In the genomic region with DNA sequence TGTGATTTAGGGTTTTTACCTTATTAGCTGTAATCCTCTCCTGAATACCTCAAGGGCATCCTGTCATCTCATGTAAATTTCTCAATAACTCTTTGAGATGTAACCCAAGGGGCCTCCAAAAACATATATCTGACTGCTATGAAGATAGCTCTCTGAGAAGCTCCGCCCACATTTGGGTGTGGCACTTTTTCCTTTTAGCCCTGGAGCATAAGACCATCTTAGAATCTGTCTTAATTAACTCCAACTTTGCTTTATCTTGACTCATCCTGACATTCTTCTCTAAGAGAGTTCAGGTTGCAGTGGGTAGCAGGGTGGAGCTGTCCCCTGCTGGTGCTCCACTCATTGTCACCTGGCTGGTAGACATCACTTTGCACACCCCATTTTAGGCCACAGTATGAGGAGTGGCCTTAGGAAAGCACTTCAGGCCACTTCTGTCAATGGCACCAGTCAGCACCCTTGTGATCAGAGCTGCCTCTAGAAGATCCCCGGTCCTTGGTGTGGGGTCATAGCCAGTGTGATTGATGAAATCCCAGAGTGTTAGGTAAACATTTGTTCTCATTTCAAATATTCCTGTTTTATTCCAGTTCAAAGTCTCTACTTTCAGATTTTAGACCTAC, we compare ENCODE assay signal across 19 mouse cellular contexts. TPM values are rescaled to one million over a fixed set of nuclear protein-coding genes. Genes with fewer than 3 reads are reported as not detected.
DNase-seq lines count a peak whose midpoint lies in the region; ATAC-seq and TF ChIP-seq lines count a peak whose summit lies in the region.
"Had no signal": no experiment of that assay in that cellular context is flagged by ENCODE, and none has a peak within 500 bp of the region (broad histone marks: within the 10 kb centered on the region; RNA-seq: fewer than 3 reads in every experiment).

No protein-coding gene starts in this region.

- in situ Hi-C loops in Patski (cut with MboI; ENCODE audit: low pct_unique_long_range_greater_than_20kb) = loop anchor here (25.0 kb wide), 1 partner anchor 1369 kb away; no protein-coding TSS in a partner anchor

- no peak for TF ChIP-seq CTCF in Patski (IDR thresholded peaks at IDR 0.05)

- peak; percentile 5 for ATAC-seq in Patski
- peak; percentile 67 for ATAC-seq in liver, embryonic 13.5 days (ENCODE audit: low read depth)
- ATAC-seq: activated CD4-positive, CD25-positive, alpha-beta regulatory T cell, adult 4 months; CD4-positive, CD25-positive, alpha-beta regulatory T cell, adult 4 months had no signal

- peaks cover 35% of the 10 kb centered on the region for H3K4me1 ChIP-seq in liver, embryonic 13.5 days (replicated peaks)
- H3K4me1 ChIP-seq: forebrain, embryonic 12.5 days had no signal

- POLR2A ChIA-PET in Patski (lab: Charles Lee) = no interaction called here

- CTCF ChIA-PET in Patski (lab: Charles Lee) = interaction anchor here (1.0 to 2.6 kb wide), 4 partner anchors 10 to 105 kb away, joined by 3 to 9 read pairs (median 4); no protein-coding TSS in a partner anchor

- 53% methylated on average over 2 of the region's 2 CpGs for WGBS in liver, embryonic 13.5 days (ENCODE audit: insufficient replicate concordance)

- DNase-seq in Patski (ENCODE audit: low read depth, low spot score) = no peak
- DNase-seq in c-Kit-positive CD71-positive TER-119-positive erythroid progenitor cells, embryonic 14.5 days (ENCODE audit: low spot score) = peak; percentile 62
- peak; percentile 31 for DNase-seq in liver, embryonic 13.5 days
- peak; percentile 21 for DNase-seq in lung, postnatal 10 days
- DNase-seq in cerebellum, postnatal 25 days = no peak
- DNase-seq in cerebellum, adult 11 months = no peak
- DNase-seq in retina, embryonic 14.5 days (ENCODE audit: low spot score) = no peak
- DNase-seq: cerebellum, postnatal 10 days; gastrocnemius, adult 2 months; heart, postnatal 4 days; kidney, postnatal 14 days; right cerebral cortex, adult 18-20 months; thymus, adult 18-20 months had no signal

- no peaks in the 10 kb centered on the region for H3K36me3 ChIP-seq in liver, embryonic 13.5 days
- H3K36me3 ChIP-seq: forebrain, embryonic 12.5 days; midbrain, embryonic 10.5 days; neural tube, embryonic 15.5 days had no signal

- H3K4me3 ChIP-seq in liver, embryonic 13.5 days (replicated peaks) = no peak overlapping the region
- H3K4me3 ChIP-seq: forebrain, embryonic 12.5 days; gastrocnemius, adult 2 months; midbrain, embryonic 10.5 days; neural tube, embryonic 15.5 days had no signal

- H3K27me3 ChIP-seq in Patski = no peaks in the 10 kb centered on the region
- no peaks in the 10 kb centered on the region for H3K27me3 ChIP-seq in liver, embryonic 13.5 days
- H3K27me3 ChIP-seq: neural tube, embryonic 15.5 days had no signal

- no peak overlapping the region for H3K9ac ChIP-seq in liver, embryonic 13.5 days
- H3K9ac ChIP-seq: forebrain, embryonic 12.5 days; neural tube, embryonic 15.5 days had no signal

- no peak overlapping the region for H3K4me2 ChIP-seq in liver, embryonic 13.5 days
- H3K4me2 ChIP-seq: forebrain, embryonic 12.5 days; heart, embryonic 11.5 days; neural tube, embryonic 15.5 days had no signal

- H3K9me3 ChIP-seq in liver, embryonic 13.5 days (replicated peaks) = no peaks in the 10 kb centered on the region
- H3K9me3 ChIP-seq: forebrain, embryonic 12.5 days; midbrain, embryonic 10.5 days; neural tube, embryonic 15.5 days had no signal

- no peak overlapping the region for H3K27ac ChIP-seq in liver, embryonic 13.5 days
- H3K27ac ChIP-seq: forebrain, embryonic 12.5 days; gastrocnemius, adult 2 months; midbrain, embryonic 10.5 days; neural tube, embryonic 15.5 days had no signal

RNA-seq across cellular contexts. Expression of gene Ap1ar, which starts 6.1 kb away (rescaled TPM):
- polyA plus RNA-seq in Patski (2021) = 166 TPM
- polyA plus RNA-seq in liver, embryonic 13.5 days (2015; fragmentation: Nextera tagmentation; extraction: Ambion mirVana) = 19.7 and 25.7 TPM in 2 replicates

RNA-seq across cellular contexts. Expression of gene Fam241a, which starts 52.7 kb away (rescaled TPM):
- polyA plus RNA-seq in Patski (2021) = 15.6 TPM
- 47.3 and 55.5 TPM in 2 replicates for polyA plus RNA-seq in liver, embryonic 13.5 days (2015; fragmentation: Nextera tagmentation; extraction: Ambion mirVana)

RNA-seq across cellular contexts. Expression of gene Tifa, which starts 53.8 kb away (rescaled TPM):
- polyA plus RNA-seq in Patski (2021) = 86.0 TPM
- polyA plus RNA-seq in liver, embryonic 13.5 days (2015; fragmentation: Nextera tagmentation; extraction: Ambion mirVana) = 14.2 and 15.6 TPM in 2 replicates

Comparison
In these comparisons a context has a peak if more than half of its experiments do, and no peak if none do; other contexts are left out.
1. DNase-seq: peak in c-Kit-positive CD71-positive TER-119-positive erythroid progenitor cells, embryonic 14.5 days (single experiment), liver, embryonic 13.5 days (single experiment) and lung, postnatal 10 days (single experiment); none in Patski (single experiment), cerebellum, postnatal 25 days (0 of 2), cerebellum, adult 11 months (single experiment) and retina, embryonic 14.5 days (single experiment).